In the genomic region with DNA sequence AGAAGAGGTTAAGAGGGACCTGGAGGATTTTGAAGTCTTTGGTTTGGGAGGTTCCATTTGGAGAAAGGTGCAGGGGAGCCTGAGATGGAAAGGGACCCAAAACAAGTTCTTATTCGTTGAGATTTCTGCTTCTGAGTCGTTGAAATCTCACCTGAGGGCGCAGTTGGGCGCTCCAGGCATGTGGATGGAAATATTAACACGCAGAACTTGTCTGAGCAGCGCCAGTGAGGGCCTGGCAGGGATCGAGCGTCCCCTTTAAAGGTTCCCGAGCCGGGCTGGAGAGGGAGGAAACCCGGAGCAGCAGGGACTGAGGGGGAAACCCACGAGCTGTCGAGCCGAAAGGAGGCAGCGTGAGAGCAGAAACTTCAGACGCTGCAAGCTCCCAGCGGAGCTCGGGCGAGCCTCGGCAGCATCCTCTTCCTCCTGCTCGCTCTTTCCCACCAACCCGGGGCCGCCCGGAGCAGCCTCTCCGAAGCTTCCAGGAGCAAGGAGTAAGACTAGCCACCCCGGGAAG, we compare ENCODE assay signal across 8 mouse cellular contexts.
A peak's percentile ranks its signal among the peaks of the same experiment; 100 is the strongest.
DNase-seq lines count a peak whose midpoint lies in the region; ATAC-seq and TF ChIP-seq lines count a peak whose summit lies in the region.

No protein-coding gene starts in this region.

- peaks cover 3% of the 10 kb centered on the region; the same call in 1 of the 2 replicates for H3K4me1 ChIP-seq in spleen, adult 2 months (ENCODE audit: control insufficient read depth, insufficient read depth, insufficient read length)
- peaks cover 24% of the 10 kb centered on the region for H3K4me1 ChIP-seq in forebrain, embryonic 13.5 days
- H3K4me1 ChIP-seq in heart, embryonic 16.5 days (ENCODE audit: control insufficient read depth, insufficient read depth, low read length), result peaks cover 10% of the 10 kb centered on the region
- no peaks in the 10 kb centered on the region; the same call in 1 of the 2 replicates for H3K4me1 ChIP-seq in liver, embryonic 13.5 days (replicated peaks)
- H3K4me1 ChIP-seq in neural tube, embryonic 14.5 days (ENCODE audit: control insufficient read depth, insufficient read depth, low read length), result peaks cover 12% of the 10 kb centered on the region; the same call in 1 of the 2 replicates

- H3K4me3 ChIP-seq in spleen, adult 2 months (ENCODE audit: extremely low read depth, insufficient read depth, insufficient read length), result peak overlapping the region; percentile 19
- peak overlapping the region; percentile 79 for H3K4me3 ChIP-seq in forebrain, embryonic 13.5 days
- H3K4me3 ChIP-seq in heart, embryonic 16.5 days (ENCODE audit: low read length), result peak overlapping the region; percentile 85
- H3K4me3 ChIP-seq in liver, embryonic 13.5 days (replicated peaks), result peak overlapping the region; percentile 60
- H3K4me3 ChIP-seq in neural tube, embryonic 14.5 days (ENCODE audit: low read depth, low read length), result peak overlapping the region; percentile 76

- H3K27ac ChIP-seq in spleen, adult 2 months (ENCODE audit: insufficient read depth, low read length), result peak overlapping the region; percentile 65
- H3K27ac ChIP-seq in forebrain, embryonic 13.5 days, result peak overlapping the region; percentile 84
- peak overlapping the region; percentile 97 for H3K27ac ChIP-seq in heart, embryonic 16.5 days (ENCODE audit: low read length)
- H3K27ac ChIP-seq in liver, embryonic 13.5 days, result peak overlapping the region; percentile 64
- H3K27ac ChIP-seq in neural tube, embryonic 14.5 days (ENCODE audit: low read depth, low read length), result peak overlapping the region; percentile 75

- 2% methylated on average over 26 of the region's 26 CpGs for WGBS in spleen, adult 2 months
- WGBS in forebrain, embryonic 13.5 days, result under 1% methylated on average over 26 of the region's 26 CpGs
- 0% methylated on average over 26 of the region's 26 CpGs for WGBS in heart, embryonic 16.5 days
- under 1% methylated on average over 26 of the region's 26 CpGs for WGBS in liver, embryonic 13.5 days (ENCODE audit: insufficient replicate concordance)
- under 1% methylated on average over 26 of the region's 26 CpGs for WGBS in neural tube, embryonic 14.5 days

- TF ChIP-seq POLR2A in spleen, adult 2 months (IDR thresholded peaks at IDR 0.05; ENCODE audit: low read depth, low read length), result no peak

- peak; percentile 90 for ATAC-seq in forebrain, embryonic 13.5 days
- peak; percentile 88 for ATAC-seq in heart, embryonic 16.5 days (replicated peaks; ENCODE audit: extremely low read depth, insufficient read depth, low FRiP score)
- ATAC-seq in liver, embryonic 13.5 days (ENCODE audit: low read depth), result peak; percentile 53
- ATAC-seq in neural tube, embryonic 14.5 days (ENCODE audit: low read depth), result peak; percentile 90

- DNase-seq in spleen, adult 2 months (ENCODE audit: low read depth in 1 of 2, low spot score in 2 of 2), result no peak
- DNase-seq in spleen, adult 12 weeks (ENCODE audit: low spot score), result no peak
- DNase-seq in kidney, postnatal 25 days, result peak; percentile 49 to 71
- peak; percentile 14 for DNase-seq in liver, embryonic 13.5 days
- DNase-seq in urinary bladder, adult 2 months (ENCODE audit: low spot score), result peak; percentile 49

- H3K27me3 ChIP-seq in spleen, adult 2 months (ENCODE audit: control insufficient read depth, insufficient read depth, low read length), result no peaks in the 10 kb centered on the region; the same call in 1 of the 2 replicates
- peaks cover 10% of the 10 kb centered on the region; the same call in 1 of the 2 replicates for H3K27me3 ChIP-seq in forebrain, embryonic 13.5 days
- no peaks in the 10 kb centered on the region for H3K27me3 ChIP-seq in heart, embryonic 16.5 days (ENCODE audit: control insufficient read depth, insufficient read depth, low read length)
- H3K27me3 ChIP-seq in liver, embryonic 13.5 days, result peaks cover 17% of the 10 kb centered on the region; the same call in 1 of the 2 replicates
- no peaks in the 10 kb centered on the region for H3K27me3 ChIP-seq in neural tube, embryonic 14.5 days (ENCODE audit: control insufficient read depth, insufficient read depth, low read length)

- H3K36me3 ChIP-seq in spleen, adult 2 months (ENCODE audit: control insufficient read depth, insufficient read depth, low read length), result no peaks in the 10 kb centered on the region
- no peaks in the 10 kb centered on the region for H3K36me3 ChIP-seq in forebrain, embryonic 13.5 days (ENCODE audit: poor library complexity, severe bottlenecking)
- H3K36me3 ChIP-seq in heart, embryonic 16.5 days (ENCODE audit: control insufficient read depth, insufficient read depth), result no peaks in the 10 kb centered on the region
- H3K36me3 ChIP-seq in liver, embryonic 13.5 days, result no peaks in the 10 kb centered on the region
- H3K36me3 ChIP-seq in neural tube, embryonic 14.5 days (ENCODE audit: control insufficient read depth, insufficient read depth, low read length), result no peaks in the 10 kb centered on the region

- H3K4me2 ChIP-seq in forebrain, embryonic 13.5 days, result peak overlapping the region; percentile 93
- H3K4me2 ChIP-seq in heart, embryonic 16.5 days (ENCODE audit: low read depth, low read length), result peak overlapping the region; percentile 95
- H3K4me2 ChIP-seq in liver, embryonic 13.5 days, result peak overlapping the region; percentile 52
- peak overlapping the region; percentile 75 for H3K4me2 ChIP-seq in neural tube, embryonic 14.5 days (ENCODE audit: low read depth, low read length)

- no peak for TF ChIP-seq CTCF in spleen, adult 2 months (IDR thresholded peaks at IDR 0.05; ENCODE audit: extremely low read depth, insufficient read depth, insufficient read length, insufficient replicate concordance)

- H3K9ac ChIP-seq in forebrain, embryonic 13.5 days, result peak overlapping the region; percentile 79
- peak overlapping the region; percentile 77 for H3K9ac ChIP-seq in heart, embryonic 16.5 days (ENCODE audit: low read length)
- H3K9ac ChIP-seq in liver, embryonic 13.5 days, result peak overlapping the region; percentile 58
- H3K9ac ChIP-seq in neural tube, embryonic 14.5 days (replicated peaks; ENCODE audit: low read depth, low read length), result peak overlapping the region; percentile 77

- no peaks in the 10 kb centered on the region for H3K9me3 ChIP-seq in forebrain, embryonic 13.5 days (replicated peaks)
- H3K9me3 ChIP-seq in heart, embryonic 16.5 days (replicated peaks; ENCODE audit: control insufficient read depth, low read length), result no peaks in the 10 kb centered on the region
- no peaks in the 10 kb centered on the region for H3K9me3 ChIP-seq in liver, embryonic 13.5 days (replicated peaks)
- no peaks in the 10 kb centered on the region for H3K9me3 ChIP-seq in neural tube, embryonic 14.5 days (ENCODE audit: control insufficient read depth, low read length)

Comparison
In these comparisons a context has a peak if more than half of its experiments do, and no peak if none do; other contexts are left out.
1. DNase-seq: peak in kidney, postnatal 25 days (2 of 2), liver, embryonic 13.5 days (single experiment) and urinary bladder, adult 2 months (single experiment); none in spleen, adult 2 months (0 of 2) and spleen, adult 12 weeks (single experiment).
2. H3K4me3 ChIP-seq: peak in every context shown above with its lines; median percentile 85 in heart, embryonic 16.5 days; 79 in forebrain, embryonic 13.5 days; 76 in neural tube, embryonic 14.5 days; 60 in liver, embryonic 13.5 days; 19 in spleen, adult 2 months.
3. Peak in every context shown above with its lines, with median percentiles within 50 percentile points of each other: H3K27ac ChIP-seq, ATAC-seq, H3K4me2 ChIP-seq and H3K9ac ChIP-seq.